Mouse (Mus musculus): ENCODE results near the gene Denr. TPM values are rescaled to one million over a fixed set of nuclear protein-coding genes. Genes with fewer than 3 reads are reported as not detected.

The Denr gene
- total RNA-seq, 2 experiments from 2014 or later, result 66.0 to 68.7 TPM

GRCm38 (mm10) chr5:123883891-123884290 is 23.1 kb upstream of the Denr start:
- DNase-seq (ENCODE audit: extremely low spot score in 1 of 2, low spot score in 2 of 2), result no peak
- no peak overlapping the region for H3K4me3 ChIP-seq
- no peak overlapping the region for H3K27ac ChIP-seq
- no peak for TF ChIP-seq CTCF (IDR thresholded peaks at IDR 0.05)
- intact Hi-C loops (cut with DNase I), result no loop called here

- intact Hi-C loops (cut with DNase I), result no loop called here
- no peak overlapping the region for H3K4me3 ChIP-seq
- no peak overlapping the region for H3K27ac ChIP-seq
- no peak for TF ChIP-seq CTCF (IDR thresholded peaks at IDR 0.05)
- no peak for DNase-seq (ENCODE audit: extremely low spot score in 1 of 2, low spot score in 2 of 2)
Observed at GRCm38 (mm10) chr5:123884332-123884731, 22.6 kb upstream of the Denr start.

- H3K4me3 ChIP-seq, result no peak overlapping the region
- intact Hi-C loops (cut with DNase I), result no loop called here
- no peak for DNase-seq (ENCODE audit: extremely low spot score in 1 of 2, low spot score in 2 of 2)
- TF ChIP-seq CTCF (IDR thresholded peaks at IDR 0.05), result no peak
- H3K27ac ChIP-seq, result no peak overlapping the region
Observed at GRCm38 (mm10) chr5:123886365-123886764, 20.6 kb upstream of the Denr start.

GRCm38 (mm10) chr5:123890312-123890711 is 16.7 kb upstream of the Denr start:
- DNase-seq (ENCODE audit: extremely low spot score in 1 of 2, low spot score in 2 of 2), result no peak
- TF ChIP-seq CTCF (IDR thresholded peaks at IDR 0.05), result no peak
- intact Hi-C loops (cut with DNase I), result no loop called here
- H3K4me3 ChIP-seq, result no peak overlapping the region
- no peak overlapping the region for H3K27ac ChIP-seq

- DNase-seq (ENCODE audit: extremely low spot score in 1 of 2, low spot score in 2 of 2), result no peak
- intact Hi-C loops (cut with DNase I), result no loop called here
- H3K27ac ChIP-seq, result no peak overlapping the region
- H3K4me3 ChIP-seq, result no peak overlapping the region
- no peak for TF ChIP-seq CTCF (IDR thresholded peaks at IDR 0.05)
Observed at GRCm38 (mm10) chr5:123890987-123891386, 16.0 kb upstream of the Denr start.

GRCm38 (mm10) chr5:123891669-123892068 is 15.3 kb upstream of the Denr start:
- no peak for DNase-seq (ENCODE audit: extremely low spot score in 1 of 2, low spot score in 2 of 2)
- intact Hi-C loops (cut with DNase I), result no loop called here
- H3K4me3 ChIP-seq, result peak overlapping the region; percentile 25; the same call in 1 of the 2 replicates

GRCm38 (mm10) chr5:123893520-123893919 is 13.5 kb upstream of the Denr start:
- no peak for DNase-seq (ENCODE audit: extremely low spot score in 1 of 2, low spot score in 2 of 2)
- Histone ChIP-seq H3K4me3 (no peak overlapping the region), H3K27ac (no peak overlapping the region)
- no peak for TF ChIP-seq CTCF (IDR thresholded peaks at IDR 0.05)
- intact Hi-C loops (cut with DNase I), result no loop called here

More at GRCm38 (mm10) chr5:123891669-123892068, 15.3 kb upstream of the Denr start:
- no peak overlapping the region for H3K27ac ChIP-seq
- no peak for TF ChIP-seq CTCF (IDR thresholded peaks at IDR 0.05)

GRCm38 (mm10) chr5:123896395-123896794 is 10.6 kb upstream of the Denr start:
- TF ChIP-seq CTCF (IDR thresholded peaks at IDR 0.05), result no peak
- H3K4me3 ChIP-seq, result no peak overlapping the region
- no peak for DNase-seq (ENCODE audit: extremely low spot score in 1 of 2, low spot score in 2 of 2)
- no peak overlapping the region for H3K27ac ChIP-seq
- intact Hi-C loops (cut with DNase I), result no loop called here

GRCm38 (mm10) chr5:123897352-123897751 is 9.6 kb upstream of the Denr start:
- intact Hi-C loops (cut with DNase I), result no loop called here
- no peak for DNase-seq (ENCODE audit: extremely low spot score in 1 of 2, low spot score in 2 of 2)
- no peak overlapping the region for H3K4me3 ChIP-seq
- no peak for TF ChIP-seq CTCF (IDR thresholded peaks at IDR 0.05)
- no peak overlapping the region for H3K27ac ChIP-seq

- no peak overlapping the region for H3K4me3 ChIP-seq
- no peak overlapping the region for H3K27ac ChIP-seq
- TF ChIP-seq CTCF (IDR thresholded peaks at IDR 0.05), result no peak; the same call in none of the 2 replicates
- intact Hi-C loops (cut with DNase I), result no loop called here
- DNase-seq (ENCODE audit: extremely low spot score in 1 of 2, low spot score in 2 of 2), result no peak
Observed at GRCm38 (mm10) chr5:123904059-123904672, 2.8 kb upstream of the Denr start.

- no peak for TF ChIP-seq CTCF (IDR thresholded peaks at IDR 0.05)
- H3K4me3 ChIP-seq, result peak overlapping the region; percentile 52
- peak overlapping the region; percentile 22; the same call in 1 of the 2 replicates for H3K27ac ChIP-seq
- intact Hi-C loops (cut with DNase I), result loop anchor here (2.0 kb wide), 2 partner anchors 80 to 280 kb away; no protein-coding TSS in a partner anchor
- DNase-seq (ENCODE audit: extremely low spot score in 1 of 2, low spot score in 2 of 2), result no peak
Observed at GRCm38 (mm10) chr5:123906146-123906975, 614 bp upstream of the Denr start.

- DNase-seq (ENCODE audit: extremely low spot score in 1 of 2, low spot score in 2 of 2), result no peak
- Histone ChIP-seq H3K4me3 (peak overlapping the region; percentile 52), H3K27ac (peak overlapping the region; percentile 92)
- TF ChIP-seq CTCF (IDR thresholded peaks at IDR 0.05), result no peak
- intact Hi-C loops (cut with DNase I), result loop anchor here (1.0 to 2.0 kb wide), 4 partner anchors 81 to 281 kb away; partner anchors contain the start of genes Kntc1, Rsrc2 and Zcchc8
Observed at GRCm38 (mm10) chr5:123907631-123907977, 629 bp downstream of the Denr start.

Data from left cerebral cortex, adult 2 months (tissue).